Mouse (Mus musculus) spleen, postnatal 14 days (tissue): ENCODE data around the gene Osgin1.

Experiments
- DNase-seq, 2 experiments: peaks; one replicate each; pipeline ENCODE4 v3.0.0; 2021 to 2022; ENCODE audit warnings: low spot score in 2 of 2

Gene Osgin1

GRCm38 (mm10) chr8:119433582-119434174, at the start of gene Osgin1:
TSS of gene Osgin1 (plus strand) at chr8:119434124.
- no peak for DNase-seq

GRCm38 (mm10) chr8:119384478-119384877, 49.4 kb upstream of the Osgin1 start:
- peak in 1 of 2 experiments; percentile 19 for DNase-seq

DNA sequence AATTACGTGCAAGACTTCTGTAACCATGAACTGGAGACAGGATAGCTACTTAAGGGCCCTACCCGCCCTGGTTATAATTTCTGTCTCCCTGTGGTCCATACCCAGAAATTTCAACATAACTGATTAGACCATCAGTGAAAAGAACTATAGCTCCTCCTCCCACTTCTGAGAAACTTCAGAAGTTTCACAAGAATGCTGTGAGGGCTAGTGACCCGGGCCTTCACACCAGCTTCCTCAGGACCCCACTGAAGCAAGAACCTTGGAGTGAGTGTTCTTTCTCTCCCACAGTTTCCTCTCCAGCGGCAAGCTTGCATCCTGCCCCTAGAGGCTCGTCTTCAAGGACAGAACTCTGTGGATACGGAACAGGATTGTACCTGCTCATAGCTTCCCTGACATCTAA, 48.1 kb upstream of the Osgin1 start:
- no peak for DNase-seq

DNA sequence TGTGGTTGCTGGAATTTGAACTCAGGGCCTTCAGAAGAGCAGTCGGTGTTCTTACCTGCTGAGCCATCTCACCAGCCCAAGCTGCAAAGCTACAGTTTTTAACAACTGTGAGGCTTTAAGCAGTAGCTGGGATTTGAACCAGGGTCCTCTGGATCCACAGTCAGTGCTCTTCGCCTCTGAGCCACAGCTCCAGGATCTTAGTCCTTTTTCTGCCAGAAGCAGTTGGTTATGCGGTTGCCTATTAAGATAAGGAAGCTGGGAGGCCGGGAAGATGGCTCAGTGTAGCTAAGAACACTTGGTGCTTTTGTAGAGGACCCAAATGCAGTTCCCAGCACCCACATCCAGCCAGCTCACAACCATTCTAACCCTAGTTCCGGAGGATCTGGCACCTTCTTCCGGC, 46.9 kb upstream of the Osgin1 start:
- DNase-seq: no peak

DNA sequence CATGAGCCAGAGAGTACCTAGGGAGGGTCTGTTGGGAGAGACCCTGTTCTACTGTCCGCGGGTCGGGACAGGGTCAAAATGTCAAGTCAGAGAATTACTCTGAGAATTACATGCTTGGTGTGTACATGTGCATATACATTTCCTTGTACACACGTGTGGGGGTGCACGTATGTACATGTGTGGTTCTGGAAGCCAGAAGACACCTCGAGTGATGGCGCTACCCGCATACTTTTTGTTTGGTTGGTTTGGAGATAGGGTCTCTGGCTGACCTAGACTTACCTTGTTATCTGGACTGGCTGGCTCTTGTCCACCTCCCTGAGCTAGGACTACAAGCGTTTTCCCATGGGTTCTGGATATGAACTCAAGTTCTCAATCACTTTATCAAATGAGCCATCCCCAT, 39.8 kb upstream of the Osgin1 start:
- DNase-seq: no peak

- DNase-seq: peak; percentile 73 to 82
Measured at GRCm38 (mm10) chr8:119394524-119395026, 39.3 kb upstream of the Osgin1 start, which contains the start of gene Mlycd. TSS of gene Mlycd (plus strand) at chr8:119394878.

DNA sequence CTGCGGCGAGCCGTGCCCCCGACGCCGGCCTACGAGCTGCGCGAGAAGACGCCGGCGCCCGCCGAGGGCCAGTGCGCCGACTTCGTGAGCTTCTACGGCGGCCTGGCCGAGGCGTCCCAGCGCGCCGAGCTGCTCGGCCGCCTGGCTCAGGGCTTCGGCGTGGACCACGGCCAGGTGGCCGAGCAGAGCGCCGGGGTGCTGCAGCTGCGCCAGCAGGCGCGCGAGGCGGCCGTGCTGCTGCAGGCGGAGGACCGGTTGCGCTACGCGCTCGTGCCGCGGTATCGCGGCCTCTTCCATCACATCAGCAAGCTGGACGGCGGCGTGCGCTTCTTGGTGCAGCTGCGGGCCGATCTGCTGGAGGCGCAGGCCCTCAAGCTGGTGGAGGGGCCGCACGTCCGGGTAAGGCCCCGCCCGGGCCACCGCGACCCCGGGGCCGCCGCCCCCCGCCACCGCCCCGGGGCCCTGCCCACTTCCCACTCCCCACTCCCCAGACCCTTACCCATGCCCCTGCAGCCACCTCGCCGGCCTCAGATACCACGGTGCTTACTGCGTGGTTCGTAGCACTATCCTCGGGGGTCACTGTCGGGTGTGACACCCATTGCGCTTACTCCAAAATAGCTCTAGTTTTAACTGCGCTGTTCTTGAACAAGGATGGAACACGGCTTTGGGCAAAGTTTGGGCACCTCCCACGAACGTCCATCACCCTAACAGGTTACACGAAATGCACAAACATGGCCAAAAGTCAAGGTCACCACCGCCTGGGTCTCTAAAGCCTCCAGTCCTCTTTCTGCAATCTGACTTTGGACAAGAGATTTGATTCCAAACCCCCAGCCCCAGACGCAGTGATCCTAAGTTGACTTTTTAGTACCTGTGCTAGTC, 38.6 kb upstream of the Osgin1 start:
- no peak for DNase-seq

DNA sequence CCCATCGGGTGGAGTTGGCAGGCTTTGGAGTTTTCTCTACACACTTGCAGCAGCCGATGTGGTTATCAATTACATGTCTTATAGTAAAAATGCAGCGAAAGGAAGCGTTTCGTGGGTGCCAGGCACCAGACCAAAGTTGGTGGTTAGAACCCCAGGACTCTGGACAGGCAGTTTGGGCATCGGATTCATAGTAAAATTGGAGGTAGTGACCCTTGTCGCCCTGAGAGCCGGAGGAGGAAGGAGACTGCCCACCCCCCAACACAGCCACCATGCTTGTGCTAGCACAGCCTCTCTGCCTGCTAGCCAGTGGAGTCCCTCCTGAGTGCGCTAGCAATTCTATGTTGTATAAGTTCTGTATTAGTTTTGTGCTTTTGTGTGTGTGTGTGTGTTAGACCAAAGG, 35.4 kb upstream of the Osgin1 start:
- no peak for DNase-seq

- no peak for DNase-seq
Measured at GRCm38 (mm10) chr8:119399255-119399654, 34.7 kb upstream of the Osgin1 start.

DNA sequence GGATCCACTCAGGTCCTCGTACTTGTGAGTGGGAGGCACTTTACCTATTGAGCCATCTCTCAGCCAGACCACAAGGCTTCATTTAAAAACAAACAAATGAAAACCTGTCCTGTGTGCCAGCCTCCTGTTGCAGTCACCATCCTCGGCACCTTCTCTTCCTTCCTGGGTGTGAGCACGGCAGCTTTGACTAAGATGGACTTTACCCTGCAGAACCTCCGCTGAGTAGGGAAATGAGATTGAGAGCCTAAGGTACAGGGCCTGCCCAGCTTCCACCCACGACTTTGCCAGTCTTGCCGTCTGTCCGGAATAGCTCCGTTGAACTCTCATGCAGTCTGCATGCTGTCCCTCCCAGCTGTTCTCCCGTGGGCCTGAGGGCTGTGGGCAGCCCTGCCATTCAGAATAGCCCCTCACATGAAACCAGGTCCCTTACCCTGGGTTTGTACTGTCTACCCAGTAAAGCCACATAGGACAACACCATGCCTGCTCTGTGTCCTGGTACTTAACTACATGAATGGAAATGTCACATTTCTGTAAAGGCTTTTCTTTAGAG, 33.7 kb upstream of the Osgin1 start:
- no peak for DNase-seq

DNA sequence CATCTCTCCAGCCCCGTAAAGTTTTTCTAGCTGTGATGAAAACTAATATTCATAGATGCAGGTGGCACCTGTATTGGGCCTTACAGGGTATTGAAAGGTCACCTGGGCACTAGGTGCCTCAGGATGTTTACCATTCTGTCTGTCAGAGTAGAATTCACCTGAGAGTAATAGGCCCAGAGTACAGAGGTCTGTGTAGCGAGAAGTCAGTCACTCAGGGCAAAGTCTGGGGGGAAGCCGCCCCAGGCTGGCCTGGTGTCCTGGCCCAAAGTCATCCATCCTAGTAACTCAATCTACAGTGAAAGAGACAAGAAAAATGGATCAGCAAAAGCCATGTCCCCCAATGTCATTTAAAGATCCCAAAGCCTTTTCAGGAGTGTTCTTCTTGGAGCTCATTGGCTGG, 33.0 kb upstream of the Osgin1 start:
- no peak for DNase-seq

GRCm38 (mm10) chr8:119403912-119404311, 30.0 kb upstream of the Osgin1 start:
- no peak for DNase-seq

GRCm38 (mm10) chr8:119404648-119405047, 29.3 kb upstream of the Osgin1 start:
- no peak for DNase-seq

DNA sequence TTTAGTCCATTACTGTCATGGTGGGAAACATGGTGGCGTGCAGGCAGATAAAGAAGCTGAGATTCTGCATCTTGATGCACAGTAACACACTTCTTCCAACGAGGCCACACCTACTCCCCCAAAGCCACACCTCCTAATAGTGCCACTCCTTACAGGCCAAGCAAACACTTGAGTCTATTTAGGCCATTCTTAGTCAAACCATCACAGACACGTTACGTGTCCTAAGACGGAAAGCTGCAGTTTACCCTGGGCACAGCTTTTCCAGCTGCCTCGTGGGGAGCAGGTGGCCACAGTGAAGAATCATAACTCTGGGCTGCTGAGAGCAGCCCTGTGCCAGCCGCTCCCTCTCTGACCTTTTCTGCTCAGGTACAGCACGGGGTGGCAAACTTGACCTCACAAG, 25.6 kb upstream of the Osgin1 start:
- DNase-seq: no peak

GRCm38 (mm10) chr8:119412037-119412734, 21.7 kb upstream of the Osgin1 start:
- no peak for DNase-seq

DNA sequence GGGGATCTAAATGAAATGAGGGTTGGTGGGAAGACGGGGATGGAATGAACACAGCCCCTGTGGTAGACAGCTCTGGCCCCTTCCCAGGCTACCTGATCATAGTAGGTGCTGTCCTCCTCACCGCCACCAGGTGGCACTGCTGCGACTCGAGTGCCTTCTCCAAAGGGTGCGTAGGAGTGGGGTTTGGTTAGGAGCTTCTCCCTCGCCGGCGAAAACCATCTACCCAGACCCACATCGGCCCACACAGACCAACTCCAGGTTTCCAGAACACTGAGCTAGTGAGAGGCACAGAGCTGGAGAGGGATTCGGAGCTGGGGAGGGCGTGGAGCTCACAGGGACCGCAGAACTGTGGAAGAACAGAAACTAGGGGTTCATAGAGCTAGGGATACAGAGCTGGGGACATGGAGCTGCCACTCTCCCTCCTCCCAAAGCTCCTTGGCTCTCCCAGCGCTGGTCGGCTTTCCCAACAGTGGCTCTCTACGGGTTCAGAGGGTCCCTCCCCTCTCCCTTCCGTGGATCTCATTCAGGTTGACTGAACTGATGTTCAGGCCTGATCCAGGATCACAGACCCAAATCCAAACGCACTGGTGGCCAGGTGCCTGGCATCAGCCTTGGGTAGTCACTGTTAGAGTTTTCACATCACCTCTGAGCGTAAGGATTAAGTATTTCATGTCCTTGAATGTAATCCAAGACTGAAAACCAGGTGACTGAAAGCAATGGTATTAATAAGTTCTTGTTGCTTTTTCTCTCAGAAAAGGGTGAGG, 21.0 kb upstream of the Osgin1 start:
- peak; percentile 40 to 69 for DNase-seq

DNA sequence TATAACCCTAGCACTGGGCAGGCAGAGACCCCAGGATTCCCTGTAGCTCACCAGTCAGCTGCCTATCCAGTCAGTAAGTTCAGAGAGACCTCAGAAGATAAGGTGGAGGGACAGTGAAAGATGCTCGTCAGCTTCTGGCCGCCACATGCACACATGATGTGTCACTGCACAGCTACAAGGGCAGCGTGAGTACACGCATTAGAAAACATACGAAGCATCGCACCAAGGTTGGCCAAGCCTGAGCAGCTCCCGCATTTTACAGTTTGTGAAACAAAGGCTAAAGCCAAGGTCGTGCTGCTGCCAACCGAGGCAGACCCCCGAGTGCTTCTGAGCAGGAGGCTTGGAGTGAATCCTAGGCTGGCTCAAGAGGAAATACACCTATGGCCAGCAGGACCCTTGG, 20.3 kb upstream of the Osgin1 start:
- DNase-seq: no peak

DNA sequence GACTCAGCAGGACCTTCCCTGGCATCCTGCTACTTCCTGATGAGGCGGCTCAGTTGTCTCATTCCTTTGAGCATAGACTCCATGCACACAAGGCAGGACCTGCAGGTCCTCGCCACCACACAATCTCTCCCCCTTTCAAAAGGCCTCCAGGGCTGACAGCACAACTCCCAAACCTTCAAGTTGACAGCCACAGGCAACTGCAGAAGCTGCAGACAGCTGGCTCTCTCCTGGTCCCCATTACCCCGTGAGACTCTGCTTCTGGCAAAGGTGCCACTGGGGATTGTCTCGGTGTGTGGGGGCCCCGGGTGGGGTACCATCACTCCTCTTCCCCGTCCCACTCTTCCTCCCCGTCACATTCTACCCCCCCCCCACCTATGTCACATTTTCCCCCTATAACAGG, 13.6 kb upstream of the Osgin1 start:
- no peak for DNase-seq

DNA sequence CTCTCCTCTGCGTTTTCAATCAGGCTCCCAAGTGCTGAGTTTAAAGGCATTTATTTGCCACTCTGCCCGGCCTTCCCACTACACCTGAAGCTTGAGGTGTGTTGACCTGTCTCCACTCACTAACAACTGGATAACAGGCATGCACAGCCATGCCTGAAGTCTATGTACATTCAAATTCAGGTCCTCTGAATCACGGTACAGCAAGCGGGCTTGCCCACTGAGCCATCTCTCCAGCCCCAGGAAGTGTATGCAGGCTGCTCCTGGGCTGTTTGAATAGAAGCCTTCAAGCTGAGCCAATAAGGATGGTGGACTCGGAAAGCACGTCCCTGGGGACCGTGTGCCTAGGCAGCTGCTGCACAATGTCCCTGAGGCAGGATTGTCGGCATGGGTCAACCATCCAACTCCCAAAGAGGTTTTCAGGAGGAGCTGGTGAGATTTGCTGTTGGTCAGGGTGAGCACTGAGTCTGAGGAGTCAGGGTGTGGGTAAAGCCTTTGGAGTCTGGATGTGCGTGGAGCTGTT, 12.3 kb upstream of the Osgin1 start:
- DNase-seq: no peak

DNA sequence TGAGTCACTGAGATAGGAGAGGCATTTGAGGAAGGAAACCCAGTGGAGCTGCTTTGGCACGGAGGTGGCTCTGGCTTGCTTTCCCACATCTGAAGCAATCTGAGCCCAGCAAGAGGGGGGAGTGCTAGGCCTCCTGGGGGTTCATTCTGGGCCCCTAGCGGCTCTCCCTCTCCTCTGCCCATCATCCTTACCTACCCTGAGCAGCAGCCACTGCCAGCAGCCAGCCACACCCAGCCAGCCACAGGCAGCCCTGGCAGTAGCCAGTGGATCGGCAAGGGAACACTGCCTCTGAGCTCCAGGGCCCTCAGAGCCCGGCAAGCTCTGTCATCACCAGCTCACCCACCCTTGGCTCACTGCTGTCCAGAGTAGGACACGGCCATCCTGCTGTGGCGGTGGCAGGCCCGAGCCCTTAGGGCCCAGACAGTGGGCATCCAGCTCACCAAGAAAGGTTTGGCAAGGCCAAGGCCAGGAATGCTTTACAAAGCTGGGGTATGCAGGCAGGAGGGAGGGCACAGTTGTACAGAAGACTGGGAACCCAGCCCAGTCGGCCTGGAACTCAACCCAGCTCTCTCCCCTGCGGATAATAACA, 11.7 kb upstream of the Osgin1 start:
- DNase-seq: no peak

DNA sequence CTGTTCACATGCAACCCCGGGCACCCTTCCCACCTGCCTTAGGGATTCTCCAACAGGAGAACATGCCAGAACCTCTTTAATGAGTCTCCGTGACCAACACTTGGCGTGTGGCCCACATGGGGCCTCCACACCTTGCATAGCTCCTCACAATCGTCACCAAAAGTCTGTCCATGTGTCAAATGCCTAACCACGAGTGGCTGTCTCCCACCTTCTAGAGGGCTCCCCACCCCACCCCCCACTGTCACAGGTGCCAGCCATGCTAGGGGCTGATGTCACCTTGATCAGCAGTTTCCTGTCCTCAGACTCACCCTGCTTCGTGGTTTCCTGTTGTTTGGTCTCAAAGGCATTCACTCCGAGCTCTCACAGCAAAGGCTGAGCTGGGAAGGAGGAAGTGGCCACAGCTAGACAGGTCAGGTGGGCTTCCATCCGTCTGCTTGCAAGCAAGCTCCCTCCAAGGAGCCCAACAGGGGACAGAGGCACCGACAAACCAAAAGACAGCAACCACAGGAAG, 10.2 kb upstream of the Osgin1 start:
- peak; percentile 33 to 59 for DNase-seq
